Mouse (Mus musculus) hindbrain, postnatal 0 days (tissue): ENCODE measurements around the gene Cep70. TPM values are rescaled to one million over a fixed set of nuclear protein-coding genes. Genes with fewer than 3 reads are reported as not detected.

Experiments used
- ATAC-seq: fragments of 200-750 bp; cut with Nextera tagmentation; 2 replicates; pipeline ENCODE4 v1.8.0; 2017; ENCODE audit warnings: mild to moderate bottlenecking, moderate TSS enrichment, moderate library complexity
- DNase-seq: peaks from one replicate; pipeline ENCODE4 v3.0.0-alpha.2; 2015; ENCODE audit warnings: low spot score
- H3K27ac ChIP-seq: fragments of 300-500 bp; sonication (generic); 2 replicates; pipeline ENCODE4 v1.5.1; 2014; ENCODE audit warnings: mild to moderate bottlenecking
- H3K27me3 ChIP-seq: fragments of 300-500 bp; sonication (generic); 2 replicates; pipeline ENCODE4 v1.6.1; 2014; ENCODE audit warnings: low read length, mixed read lengths; ENCODE audit not compliant: insufficient read depth
- H3K36me3 ChIP-seq: fragments of 300-500 bp; sonication (generic); 2 replicates; pipeline ENCODE4 v1.6.1; 2014; ENCODE audit warnings: low read length, mixed read lengths; ENCODE audit not compliant: insufficient read depth
- H3K4me1 ChIP-seq: fragments of 300-500 bp; sonication (generic); 2 replicates; pipeline ENCODE4 v1.6.1; 2014; ENCODE audit warnings: antibody characterized with exemption, low read length, mixed read lengths; ENCODE audit not compliant: insufficient read depth
- H3K4me2 ChIP-seq: fragments of 300-500 bp; sonication (generic); 2 replicates; pipeline ENCODE4 v1.6.1; 2014; ENCODE audit warnings: low read depth, mild to moderate bottlenecking, low read length, moderate library complexity, mixed read lengths
- H3K4me3 ChIP-seq: fragments of 300-500 bp; sonication (generic); 2 replicates; pipeline ENCODE4 v1.5.1; 2014; ENCODE audit warnings: low read length
- H3K9ac ChIP-seq: fragments of 300-500 bp; sonication (generic); replicated peaks from 2 replicates; pipeline ENCODE4 v1.6.1; 2014; ENCODE audit warnings: mild to moderate bottlenecking, low read length, moderate library complexity, mixed read lengths
- H3K9me3 ChIP-seq: fragments of 300-500 bp; sonication (generic); 2 replicates; pipeline ENCODE4 v1.6.1; 2016; ENCODE audit warnings: low read length, mixed read lengths
- CTCF ChIP-seq: IDR thresholded peaks from 2 replicates; pipeline ENCODE4 v1.5.1; 2016; ENCODE audit warnings: antibody characterized with exemption, control low read depth, low read depth
- WGBS: fragments of 180-500 bp; shearing (Covaris S2); extraction: QIAGEN DNeasy Blood & Tissue Kit; methylation state at CpG from one replicate; pipeline ENCODE4 v1.1.7; 2014; 5-methylcytosine and 5-hydroxymethylcytosine counted together
- polyA plus RNA-seq: library from polyadenylated mRNA; unstranded; fragments of >200 nt; fragmentation: Nextera tagmentation; extraction: Ambion mirVana; gene quantifications from 2 replicates; pipeline ENCODE4 v1.2.1, GENCODE M21; 2015
- total RNA-seq: library from RNA; depleted of rRNA; stranded (reverse); fragments of >200 nt; gene quantifications from 2 replicates; pipeline ENCODE4 v1.2.3, GENCODE M21; 2014

Cep70 gene
- total and polyA plus RNA-seq, 2 experiments from 2014 or later = 22.7 to 44.4 TPM

GRCm38 (mm10) chr9:99237139-99237538 lies 6.0 kb upstream of the Cep70 start, which contains the start of gene Faiml:
Faiml (minus strand) TSS chr9:99237239.
- no peak for TF ChIP-seq CTCF
- Histone ChIP-seq H3K4me1 (no peaks in the 10 kb centered on the region), H3K4me2 (no peak within 1 kb of the TSS), H3K36me3 (no peaks in the 10 kb centered on the region), H3K27me3 (no peaks in the 10 kb centered on the region), H3K4me3 (no peak within 1 kb of the TSS), H3K9me3 (no peaks in the 10 kb centered on the region), H3K9ac (no peak within 1 kb of the TSS), H3K27ac (no peak within 1 kb of the TSS)
- no peak for ATAC-seq
- WGBS = 87% methylated on average over 14 of the region's 14 CpGs
- DNase-seq = no peak

DNA sequence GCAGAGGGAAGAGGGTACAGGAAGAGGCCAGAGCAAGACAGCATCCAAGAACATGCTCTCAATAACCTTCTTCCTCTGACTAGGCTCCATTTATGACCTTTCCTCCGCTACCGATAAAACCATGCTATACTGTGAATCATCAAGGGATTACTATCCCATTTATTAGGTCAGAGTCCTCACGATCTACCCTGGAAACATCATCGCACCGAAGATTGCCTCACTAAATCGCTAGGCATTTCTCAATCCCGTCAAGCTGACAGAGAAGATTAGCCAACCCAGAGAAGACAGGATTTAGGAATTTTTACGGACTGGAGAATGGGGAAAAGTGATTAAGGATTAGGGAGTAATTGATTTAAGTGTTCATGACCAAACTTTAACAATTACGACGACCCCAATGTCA lies 4.9 kb upstream of the Cep70 start:
- no peak overlapping the region for H3K4me2 ChIP-seq
- no peak for TF ChIP-seq CTCF
- H3K9ac ChIP-seq = no peak overlapping the region
- no peaks in the 10 kb centered on the region for H3K9me3 ChIP-seq
- no peaks in the 10 kb centered on the region for H3K36me3 ChIP-seq
- DNase-seq (no peak), ATAC-seq (no peak)
- no peaks in the 10 kb centered on the region for H3K27me3 ChIP-seq
- WGBS = 79% methylated on average over 10 of the region's 10 CpGs
- H3K27ac ChIP-seq = no peak overlapping the region
- H3K4me1 ChIP-seq = no peaks in the 10 kb centered on the region
- H3K4me3 ChIP-seq = no peak overlapping the region

DNA sequence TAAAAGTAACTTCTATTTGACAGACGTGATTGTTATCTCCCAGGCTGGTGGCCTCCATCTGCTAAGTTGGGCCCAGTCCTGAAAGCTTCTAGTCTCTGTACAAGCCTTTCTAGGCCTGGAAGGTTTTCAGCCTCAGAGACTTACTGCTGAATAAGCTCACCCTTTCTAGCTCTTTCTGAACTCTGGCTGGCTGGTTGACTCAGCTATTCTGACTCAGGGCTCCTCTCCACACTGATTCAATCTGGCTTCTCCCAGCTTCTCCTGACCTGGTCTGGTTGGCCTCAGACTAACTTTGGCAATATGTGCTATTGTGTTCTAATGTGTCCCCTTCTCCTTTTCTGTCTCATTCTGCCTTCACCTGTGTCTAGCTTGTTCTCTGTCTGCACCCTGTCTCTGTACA lies 3.9 kb upstream of the Cep70 start:
- Histone ChIP-seq H3K27me3 (no peaks in the 10 kb centered on the region), H3K36me3 (no peaks in the 10 kb centered on the region), H3K4me3 (no peak overlapping the region), H3K9ac (no peak overlapping the region), H3K9me3 (no peaks in the 10 kb centered on the region), H3K4me1 (no peaks in the 10 kb centered on the region), H3K4me2 (no peak overlapping the region), H3K27ac (no peak overlapping the region)
- DNase-seq = no peak
- TF ChIP-seq CTCF = no peak
- 84% methylated on average over 1 of the region's 1 CpGs for WGBS
- no peak for ATAC-seq

DNA sequence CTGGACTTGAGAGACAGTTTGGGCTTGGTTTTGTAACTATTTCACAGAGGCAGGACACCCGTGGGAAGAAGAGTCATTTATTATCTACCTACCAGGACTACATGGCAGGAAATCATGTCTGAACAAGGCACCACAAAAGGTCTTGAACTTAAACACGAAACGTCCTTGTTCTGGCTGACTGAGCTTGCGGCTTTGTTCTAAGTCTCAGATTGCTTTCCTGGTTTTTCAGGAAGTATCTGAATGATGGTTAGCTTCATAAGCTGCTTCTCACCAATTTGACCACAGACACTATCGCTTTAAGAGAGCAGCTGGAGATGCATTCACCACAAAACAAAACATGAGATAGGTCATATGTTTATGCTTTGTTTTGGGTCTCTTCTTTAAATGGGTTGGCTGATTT lies 2.6 kb upstream of the Cep70 start:
- H3K9ac ChIP-seq = no peak overlapping the region
- no peaks in the 10 kb centered on the region for H3K4me1 ChIP-seq
- H3K9me3 ChIP-seq = no peaks in the 10 kb centered on the region
- WGBS = 79% methylated on average over 5 of the region's 5 CpGs
- no peaks in the 10 kb centered on the region for H3K27me3 ChIP-seq
- DNase-seq = no peak
- no peak for TF ChIP-seq CTCF
- H3K4me2 ChIP-seq = no peak overlapping the region
- ATAC-seq = no peak
- no peak overlapping the region for H3K4me3 ChIP-seq
- H3K36me3 ChIP-seq = no peaks in the 10 kb centered on the region
- H3K27ac ChIP-seq = no peak overlapping the region

DNA sequence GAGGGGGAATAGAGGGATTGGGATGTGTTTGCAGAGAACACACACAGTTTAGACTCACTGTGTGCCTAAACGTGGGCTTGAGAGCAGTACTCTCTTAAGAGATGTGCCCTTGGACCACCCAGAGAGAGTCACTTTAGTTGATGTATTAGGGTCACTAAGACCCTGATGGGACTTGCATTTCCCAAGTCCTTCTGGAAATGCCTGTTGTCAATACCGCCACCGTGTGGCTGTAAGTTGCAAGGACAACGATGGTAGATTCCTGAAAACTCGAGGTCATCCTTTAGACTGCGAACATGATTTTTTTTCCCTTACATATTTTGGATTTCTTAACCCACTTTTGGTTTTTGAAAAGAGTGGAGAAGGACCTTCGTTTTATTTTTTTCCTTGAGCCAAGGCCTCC lies 1.1 kb upstream of the Cep70 start:
- Histone ChIP-seq H3K4me2 (peak overlapping the region; percentile 78), H3K9me3 (no peaks in the 10 kb centered on the region), H3K4me1 (no peaks in the 10 kb centered on the region), H3K36me3 (no peaks in the 10 kb centered on the region), H3K27me3 (no peaks in the 10 kb centered on the region), H3K27ac (no peak overlapping the region), H3K9ac (no peak overlapping the region), H3K4me3 (no peak overlapping the region)
- peak; percentile 88 for DNase-seq
- peak; percentile 96 for TF ChIP-seq CTCF
- ATAC-seq = no peak
- 3% methylated on average over 7 of the region's 7 CpGs for WGBS

GRCm38 (mm10) chr9:99242533-99243189 lies 506 bp upstream of the Cep70 start:
- DNase-seq (no peak), ATAC-seq (peak; percentile 77)
- no peaks in the 10 kb centered on the region for H3K9me3 ChIP-seq
- H3K27ac ChIP-seq = no peak overlapping the region
- peak overlapping the region; percentile 75 for H3K9ac ChIP-seq
- TF ChIP-seq CTCF = no peak; the same call in none of the 2 replicates
- peak overlapping the region; percentile 91 for H3K4me3 ChIP-seq
- peak overlapping the region; percentile 78 for H3K4me2 ChIP-seq
- H3K36me3 ChIP-seq = no peaks in the 10 kb centered on the region
- H3K4me1 ChIP-seq = no peaks in the 10 kb centered on the region
- WGBS = 8% methylated on average over 17 of the region's 17 CpGs
- no peaks in the 10 kb centered on the region for H3K27me3 ChIP-seq

DNA sequence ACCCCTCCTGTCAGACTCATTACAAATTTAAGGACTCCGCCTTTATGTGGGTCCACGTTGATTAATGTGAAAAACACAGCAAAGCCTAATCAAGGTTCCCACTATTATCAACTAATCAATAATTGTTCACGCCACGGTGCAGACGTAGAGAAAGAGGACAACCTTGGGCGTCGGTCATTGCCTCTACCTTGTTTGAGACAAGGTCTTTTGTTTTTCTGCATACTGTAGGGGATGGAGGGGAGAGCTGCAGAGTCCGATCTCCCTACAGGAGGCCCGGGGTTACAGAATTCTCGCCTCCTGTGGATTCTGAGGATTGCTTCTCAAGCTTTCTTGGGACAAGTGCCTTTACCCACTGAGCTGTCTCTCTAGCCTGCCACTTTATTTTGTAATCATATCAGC lies 727 bp downstream of the Cep70 start:
- H3K9ac ChIP-seq = peak overlapping the region; percentile 75
- peak overlapping the region; percentile 78 for H3K4me2 ChIP-seq
- ATAC-seq (peak; percentile 12; the same call in 1 of the 2 replicates), DNase-seq (peak; percentile 25)
- TF ChIP-seq CTCF = no peak
- WGBS = 2% methylated on average over 10 of the region's 10 CpGs
- H3K27me3 ChIP-seq = no peaks in the 10 kb centered on the region
- H3K36me3 ChIP-seq = no peaks in the 10 kb centered on the region
- H3K9me3 ChIP-seq = no peaks in the 10 kb centered on the region
- H3K4me1 ChIP-seq = no peaks in the 10 kb centered on the region
- peak overlapping the region; percentile 90 for H3K27ac ChIP-seq
- peak overlapping the region; percentile 91 for H3K4me3 ChIP-seq
